Mouse (Mus musculus) cortical plate, adult 2 months (tissue): ENCODE measurements around the gene Ube2n.

Experiments
- CTCF ChIP-seq: fragments of 200-500 bp; IDR thresholded peaks from 2 replicates; pipeline ENCODE4 v1.5.1; 2011; ENCODE audit warnings: mild to moderate bottlenecking, control low read depth, low read length; ENCODE audit not compliant: insufficient read depth; ENCODE audit errors: extremely low read depth
- POLR2A ChIP-seq: fragments of 200-500 bp; IDR thresholded peaks from 2 replicates; pipeline ENCODE4 v1.6.1; 2011; ENCODE audit warnings: mild to moderate bottlenecking, low read length, control low read depth; ENCODE audit not compliant: insufficient read depth; ENCODE audit errors: extremely low read depth

GRCm38 (mm10) chr10:95536222-95536541 lies 21.2 kb downstream of the Ube2n start:
- TF ChIP-seq POLR2A (no peak), CTCF (no peak)
